Mouse (Mus musculus) megakaryocyte-erythroid progenitor cell, adult 5-6 weeks (primary cell): ENCODE results near the gene Inmt. TPM values are rescaled to one million over a fixed set of nuclear protein-coding genes. Genes with fewer than 3 reads are reported as not detected.
"Not testable (repeated sequence)": the region's sequence is repeated elsewhere in the genome, so short reads cannot be mapped to it uniquely, and the experiment has no call there.

Source experiments
- ATAC-seq: replicated peaks from 2 replicates; pipeline ENCODE4 v1.8.0; 2016; ENCODE audit warnings: mild to moderate bottlenecking, inconsistent platforms; ENCODE audit not compliant: severe bottlenecking, poor library complexity, low FRiP score, low TSS enrichment
- total RNA-seq, 2 experiments: library from RNA; stranded (forward) in 1 of 2; stranded (reverse) in 1 of 2; fragments of 200-1000, 215-1000 nt in 1 of 2; fragments of >200 nt in 1 of 2; fragmentation: Nextera tagmentation in 1 of 2; gene quantifications; 2 replicates each; pipeline ENCODE4 v1.2.3; 2014 to 2017

Inmt gene
- total RNA-seq (2014; fragmentation: Nextera tagmentation) (not detected in 2 replicates), total RNA-seq (2017) (not detected in 2 replicates)

GRCm38 (mm10) chr6:55174741-55175181, at the start of gene Inmt:
Gene Inmt (minus strand): TSS chr6:55175043.
- ATAC-seq, result no peak

GRCm38 (mm10) chr6:55223986-55224385, 49.1 kb upstream of the Inmt start:
- no peak for ATAC-seq

GRCm38 (mm10) chr6:55218232-55218631, 43.4 kb upstream of the Inmt start:
- ATAC-seq, result no peak

GRCm38 (mm10) chr6:55214541-55214940, 39.7 kb upstream of the Inmt start:
- no peak for ATAC-seq

GRCm38 (mm10) chr6:55210423-55211365, 35.9 kb upstream of the Inmt start:
- no peak for ATAC-seq

- ATAC-seq, result no peak
Observed at GRCm38 (mm10) chr6:55207786-55208185, 32.9 kb upstream of the Inmt start.

DNA sequence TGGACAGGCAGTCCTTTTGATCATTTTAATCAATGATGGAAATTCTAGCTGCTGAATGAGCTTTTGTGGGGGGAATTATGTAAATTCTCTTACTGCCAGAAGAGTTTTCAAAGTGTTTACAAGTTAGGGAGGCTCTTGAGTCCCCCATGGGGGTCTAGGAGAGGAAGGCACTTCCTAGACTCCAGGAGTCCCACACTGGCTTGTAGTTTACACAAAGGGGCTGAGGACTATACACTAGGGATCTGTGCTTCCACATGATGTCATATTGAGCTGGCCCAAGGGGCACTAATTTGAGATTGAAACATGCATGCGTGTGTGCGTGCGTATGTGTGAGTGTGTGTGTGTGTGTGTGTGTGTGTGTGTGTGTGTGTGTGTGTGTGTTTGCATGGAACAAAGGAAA, 29.1 kb upstream of the Inmt start:
- ATAC-seq, result no peak

DNA sequence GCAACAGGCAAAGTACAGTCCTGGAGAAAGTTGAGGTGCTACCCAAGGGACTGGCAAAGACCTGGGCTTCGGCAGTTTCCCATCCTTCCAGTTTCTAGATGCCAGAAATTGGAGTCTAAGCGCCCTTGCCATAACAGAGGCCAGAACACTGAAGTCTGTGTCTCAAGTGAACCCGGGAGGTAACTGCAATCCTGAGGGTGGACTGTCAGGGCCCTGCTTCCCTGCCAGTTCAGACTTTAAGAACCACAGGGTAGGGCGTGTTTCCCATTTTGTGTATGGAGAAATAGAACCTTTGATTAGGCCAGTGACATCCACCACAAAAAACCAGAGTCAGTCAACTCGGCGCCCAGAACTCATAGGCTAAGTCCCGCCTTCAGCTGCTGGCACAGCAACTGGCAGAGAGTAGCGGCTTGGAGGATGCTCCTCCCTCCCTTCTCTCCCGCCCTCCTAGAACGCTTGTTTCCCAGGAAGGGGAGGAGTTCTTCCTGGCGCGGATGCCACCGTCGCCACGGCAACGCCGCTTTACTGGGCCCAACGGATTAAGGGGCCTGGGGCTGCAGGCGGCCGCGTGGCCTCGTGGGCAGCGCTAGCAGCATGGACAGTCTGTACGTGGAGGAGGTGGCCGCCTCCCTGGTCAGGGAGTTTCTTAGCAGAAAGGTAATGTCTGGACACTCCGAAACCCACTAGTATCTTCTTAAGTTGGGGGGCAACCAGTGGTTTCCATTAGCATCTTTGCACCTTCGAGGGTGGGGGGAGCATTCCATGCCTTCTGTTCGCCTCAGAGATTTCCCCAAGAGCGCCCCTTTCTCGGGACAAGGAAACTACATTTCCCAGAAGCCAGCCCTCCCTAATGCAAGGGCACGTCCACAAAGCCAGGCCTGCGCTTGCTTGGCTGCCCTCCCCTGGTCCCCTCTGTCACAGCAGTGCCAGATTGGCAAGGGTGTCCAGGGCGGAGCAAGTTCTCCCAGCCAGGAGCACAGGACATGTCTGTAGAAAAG, 28.4 kb upstream of the Inmt start, which contains the start of gene Mindy4:
Gene Mindy4 (plus strand): TSS at position 471 of the 998 bp plus-strand sequence.
- peak; percentile 98 for ATAC-seq

DNA sequence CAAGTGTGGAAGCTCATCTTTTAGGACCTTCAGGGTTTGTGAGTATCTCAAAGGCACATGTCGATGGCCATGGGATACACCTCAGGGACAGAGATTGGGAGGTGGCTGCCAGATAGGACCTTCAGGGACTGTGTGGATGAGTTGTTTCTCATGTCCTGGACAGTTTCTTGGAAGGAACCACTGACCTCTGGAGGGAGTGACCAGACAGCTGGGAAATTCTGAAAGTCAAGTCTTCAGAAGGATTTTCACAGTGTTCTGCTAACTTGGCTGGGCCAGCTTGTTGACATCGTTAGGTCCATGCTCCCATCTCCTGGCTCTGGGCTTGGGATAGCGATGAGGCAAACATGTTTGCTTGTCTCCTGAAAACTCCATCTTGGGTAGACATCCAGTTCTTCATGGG, 24.2 kb upstream of the Inmt start:
- no peak for ATAC-seq

DNA sequence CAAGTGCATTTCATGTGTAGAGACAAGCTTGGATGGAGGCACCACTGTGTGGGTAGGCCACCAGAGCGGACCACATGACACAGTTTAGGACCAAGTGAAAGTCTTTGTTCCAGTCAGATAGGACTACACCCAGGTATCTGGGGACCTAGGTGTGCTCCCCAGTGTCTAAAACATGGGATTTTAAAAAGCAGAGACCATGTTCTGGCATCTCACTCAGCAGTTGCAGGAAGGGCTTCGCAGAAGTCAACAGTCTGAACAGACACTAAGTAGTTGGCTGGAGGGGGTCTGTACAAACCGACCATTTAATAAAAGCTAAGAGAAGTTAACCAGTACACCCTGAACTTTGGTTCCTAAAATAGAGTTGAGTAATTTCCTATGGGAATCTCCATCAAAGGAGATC, 18.3 kb upstream of the Inmt start:
- ATAC-seq, result no peak

GRCm38 (mm10) chr6:55191537-55191936, 16.7 kb upstream of the Inmt start:
- no peak for ATAC-seq

GRCm38 (mm10) chr6:55189406-55189805, 14.6 kb upstream of the Inmt start:
- ATAC-seq, result no peak

- not testable (repeated sequence) for ATAC-seq
Observed at GRCm38 (mm10) chr6:55187827-55188226, 13.0 kb upstream of the Inmt start.

DNA sequence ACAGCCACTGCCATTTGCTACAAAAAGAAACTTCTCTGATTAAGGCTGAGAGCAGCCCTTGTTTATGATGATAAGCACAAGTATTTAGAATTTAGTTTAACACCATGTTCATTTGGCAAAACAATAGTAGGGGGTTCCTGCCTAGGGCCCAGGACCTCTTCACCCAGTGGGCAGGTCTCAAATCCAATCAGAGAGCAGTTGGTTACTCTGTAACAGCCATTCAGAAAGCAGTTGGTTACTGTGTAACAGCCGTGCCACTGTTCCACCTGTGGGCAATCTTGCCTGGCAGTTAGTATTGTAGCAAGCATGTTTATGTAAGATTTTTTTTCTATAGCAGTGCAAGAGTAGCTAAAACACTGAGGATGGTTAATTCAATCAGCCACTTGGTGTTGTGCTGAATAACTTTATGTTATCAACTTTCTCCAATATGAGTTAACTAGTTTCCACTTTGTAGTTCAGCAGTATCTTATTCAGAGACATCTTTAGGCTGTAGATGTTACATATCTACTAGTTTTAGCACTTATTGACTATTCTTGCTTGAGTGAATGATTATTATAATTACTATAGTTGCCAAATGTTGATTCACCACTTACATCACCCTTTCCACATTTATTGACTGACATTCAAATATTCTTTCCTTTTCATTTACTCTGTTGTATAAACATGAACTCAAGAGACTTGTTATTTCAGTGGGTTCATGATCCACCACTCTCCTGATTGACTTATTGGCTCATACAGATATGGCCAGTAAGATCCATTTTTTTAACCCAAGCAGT, 8.0 kb upstream of the Inmt start:
- ATAC-seq, result no peak

DNA sequence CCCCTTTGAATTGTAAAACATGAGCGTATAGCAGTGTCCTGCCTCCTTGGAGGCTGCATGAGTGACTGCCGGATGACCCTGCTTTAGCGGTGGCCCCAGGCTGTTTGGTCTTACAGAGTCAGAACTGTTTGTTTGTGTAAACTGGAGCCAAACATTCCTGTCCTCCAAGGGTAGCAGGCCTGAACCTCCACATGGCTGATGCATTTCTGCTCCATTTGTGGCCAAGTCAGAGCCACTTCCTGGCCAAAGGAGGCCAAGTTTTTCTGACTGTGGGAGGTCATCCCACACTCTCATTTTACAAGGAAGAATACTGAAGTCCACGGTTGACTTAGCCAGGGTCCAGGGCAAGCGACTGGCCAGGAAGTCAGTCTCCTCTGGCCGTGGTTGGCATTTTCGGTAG, 4.7 kb upstream of the Inmt start:
- no peak for ATAC-seq

- ATAC-seq, result no peak
Observed at GRCm38 (mm10) chr6:55177060-55177732, 2.4 kb upstream of the Inmt start.

- ATAC-seq, result no peak
Observed at GRCm38 (mm10) chr6:55175892-55176291, 1.0 kb upstream of the Inmt start.

DNA sequence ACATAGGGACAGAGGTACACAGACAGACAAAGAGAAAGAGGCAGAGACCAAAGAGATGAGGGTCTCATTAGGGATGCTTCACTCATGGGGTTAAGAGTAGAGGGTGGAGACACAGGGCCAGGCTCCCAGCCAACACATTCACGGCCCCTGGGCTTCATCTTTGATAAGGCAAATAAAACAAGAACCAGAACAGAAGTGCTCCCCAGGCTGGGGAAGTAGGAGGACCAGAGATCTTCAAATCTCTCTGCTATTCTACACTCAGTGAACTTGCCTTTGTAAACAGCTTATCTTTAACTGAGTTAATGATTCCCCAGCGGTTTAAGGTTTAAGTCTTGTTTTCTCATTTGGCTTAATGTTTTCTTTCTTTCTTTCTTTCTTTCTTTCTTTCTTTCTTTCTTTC, 613 bp upstream of the Inmt start:
- no peak for ATAC-seq

DNA sequence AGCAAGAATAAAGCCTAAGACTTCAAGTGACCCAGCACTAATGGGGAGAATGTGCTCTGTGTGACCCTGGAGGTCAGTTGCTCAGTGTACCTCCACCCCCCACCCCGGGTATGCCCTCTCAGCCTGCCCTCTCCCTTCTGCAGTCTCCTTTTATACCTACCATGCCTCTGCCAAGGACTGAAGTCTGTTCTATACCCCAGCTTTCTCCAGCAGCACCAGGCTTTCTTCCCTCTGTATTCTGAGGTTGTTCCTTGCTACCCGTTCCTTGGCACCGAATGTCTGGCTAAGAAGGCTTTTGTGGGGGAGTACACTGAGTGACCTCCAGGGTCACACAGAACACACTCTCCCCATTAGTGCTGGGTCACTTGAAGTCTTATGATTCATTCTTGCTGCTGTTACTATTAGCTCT, 898 bp downstream of the Inmt start:
- no peak for ATAC-seq
